Mouse (Mus musculus): ENCODE measurements around the gene Shisa7. TPM values are rescaled to one million over a fixed set of nuclear protein-coding genes. Genes with fewer than 3 reads are reported as not detected.
"Not testable (repeated sequence)": the region's sequence is repeated elsewhere in the genome, so short reads cannot be mapped to it uniquely, and the experiment has no call there.

Gene Shisa7
- total RNA-seq (2021) = 1 to 10 TPM; 4.4 to 6.1 TPM
- long read RNA-seq, experiment 1 = 0 reads
- long read RNA-seq, experiment 2, partial matches to known transcripts = 1 of 1 reads
- long read RNA-seq, experiment 2, other reads (novel, unspliced or antisense) = 0 of 1 reads

DNA sequence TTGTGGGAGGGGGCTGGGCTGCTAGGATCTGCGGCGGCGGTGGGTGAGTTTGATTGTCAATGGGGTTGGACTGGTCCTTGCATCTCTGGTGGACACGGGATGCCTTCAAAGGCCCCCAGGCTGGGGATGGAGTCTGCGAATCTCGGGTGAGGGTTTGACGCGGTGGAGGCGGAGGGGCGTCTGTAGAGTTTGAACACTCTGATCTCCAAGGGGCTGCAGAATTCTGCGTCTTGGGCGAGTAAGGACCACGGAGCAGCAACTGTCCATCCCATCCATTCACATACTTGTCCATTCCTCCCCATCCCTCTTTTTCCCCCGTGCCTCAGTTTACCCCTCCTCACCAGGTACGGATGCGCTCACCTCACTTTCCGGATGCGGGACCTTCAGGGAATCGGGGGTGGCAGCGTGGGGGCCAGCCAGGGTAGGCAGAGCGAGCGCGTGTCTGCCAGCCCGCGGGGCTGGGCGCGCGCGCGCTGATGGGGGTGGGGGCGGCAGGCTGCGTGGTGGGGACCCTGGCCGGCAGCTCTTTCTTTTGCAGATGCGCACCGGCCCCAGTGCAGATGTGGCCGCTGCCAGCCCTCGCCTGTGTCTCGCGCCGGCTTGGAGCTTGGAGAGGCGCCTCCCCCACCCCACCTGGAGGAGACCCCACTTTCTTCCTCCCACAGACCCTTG, at the start of gene Shisa7:
Gene Shisa7 (minus strand): TSS at position 452 of the 672 bp plus-strand sequence.
- DNase-seq (ENCODE audit: low spot score in 2 of 2) = no peak

DNA sequence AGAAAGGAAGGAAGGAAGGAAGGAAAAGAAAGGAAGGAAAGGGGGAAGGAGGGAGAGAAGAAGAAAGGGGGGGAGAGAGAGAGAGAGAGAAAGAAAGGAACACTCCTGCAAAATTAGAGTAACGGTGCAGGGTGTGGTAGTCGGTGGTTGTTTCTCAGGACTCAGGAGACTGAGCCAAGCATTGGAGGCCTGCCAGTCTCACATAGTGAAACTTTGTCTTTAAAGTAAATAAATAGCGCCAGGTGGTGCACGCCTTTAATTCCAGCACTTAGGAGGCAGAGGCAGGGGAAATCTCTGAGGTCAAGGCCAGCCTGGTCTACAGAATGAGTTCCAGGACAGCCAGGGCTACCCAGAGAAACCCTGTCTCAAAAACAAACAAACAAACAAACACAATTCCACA, 42.2 kb upstream of the Shisa7 start:
- DNase-seq (ENCODE audit: low spot score in 2 of 2) = no peak

DNA sequence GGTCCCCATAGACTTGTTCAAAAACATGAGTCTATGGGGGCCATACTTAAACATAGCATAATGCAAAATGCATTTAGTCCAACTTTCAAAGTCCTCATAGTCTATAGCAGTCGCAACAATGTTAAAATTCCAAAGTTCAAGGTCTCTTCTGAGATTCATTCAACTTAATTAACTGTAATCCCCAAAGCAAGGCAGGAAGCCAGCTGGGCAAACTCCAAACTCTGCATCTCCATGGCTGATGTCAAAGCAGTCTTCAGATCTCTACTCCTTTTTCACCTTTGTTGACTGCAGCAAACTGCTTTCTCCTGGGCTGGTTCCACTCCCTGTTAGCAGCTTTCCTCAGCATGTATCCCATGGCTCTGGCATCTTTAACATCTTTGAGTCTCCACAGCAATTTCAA, 34.5 kb upstream of the Shisa7 start:
- DNase-seq (ENCODE audit: low spot score in 2 of 2) = not testable (repeated sequence)

DNA sequence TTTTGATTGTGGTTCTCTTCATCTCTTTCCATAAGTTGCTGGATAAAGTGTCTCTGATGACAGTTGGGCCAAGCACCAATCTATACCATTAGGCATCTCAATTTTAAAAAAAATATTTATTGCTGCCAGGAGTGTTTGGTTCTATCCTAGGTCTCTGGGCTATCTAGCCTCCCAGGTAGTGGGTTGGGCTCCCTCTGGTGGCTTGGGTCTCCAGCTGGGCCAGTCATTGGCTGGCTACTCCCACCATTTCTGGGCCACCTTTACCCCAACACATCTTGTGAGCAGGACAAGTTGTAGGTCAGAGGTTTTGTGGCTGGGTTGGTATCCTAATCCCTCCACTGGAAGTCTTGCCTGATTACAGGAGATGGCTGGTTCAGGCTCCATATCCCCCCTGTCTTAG, 33.7 kb upstream of the Shisa7 start:
- DNase-seq (ENCODE audit: low spot score in 2 of 2) = no peak

DNA sequence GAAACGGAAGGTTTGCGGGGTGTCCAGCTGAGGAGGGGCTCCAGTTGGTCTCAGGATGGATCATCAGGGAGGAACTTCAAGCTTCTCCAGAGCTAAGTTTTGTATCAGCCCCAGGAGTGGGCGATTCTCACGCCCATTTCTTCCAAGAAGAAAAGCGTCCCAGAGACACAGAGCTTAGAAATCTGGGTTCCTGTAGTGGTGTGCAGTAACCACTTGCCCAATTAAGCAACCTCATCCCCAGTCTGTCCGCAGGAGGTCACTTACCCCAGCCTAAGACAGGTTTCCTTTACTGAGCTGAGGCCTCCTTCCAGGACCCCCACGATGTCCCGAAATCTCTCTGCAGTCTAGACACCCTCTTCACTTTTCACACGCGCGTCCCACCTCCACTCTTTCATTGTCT, 32.7 kb upstream of the Shisa7 start:
- DNase-seq (ENCODE audit: low spot score in 2 of 2) = no peak

DNA sequence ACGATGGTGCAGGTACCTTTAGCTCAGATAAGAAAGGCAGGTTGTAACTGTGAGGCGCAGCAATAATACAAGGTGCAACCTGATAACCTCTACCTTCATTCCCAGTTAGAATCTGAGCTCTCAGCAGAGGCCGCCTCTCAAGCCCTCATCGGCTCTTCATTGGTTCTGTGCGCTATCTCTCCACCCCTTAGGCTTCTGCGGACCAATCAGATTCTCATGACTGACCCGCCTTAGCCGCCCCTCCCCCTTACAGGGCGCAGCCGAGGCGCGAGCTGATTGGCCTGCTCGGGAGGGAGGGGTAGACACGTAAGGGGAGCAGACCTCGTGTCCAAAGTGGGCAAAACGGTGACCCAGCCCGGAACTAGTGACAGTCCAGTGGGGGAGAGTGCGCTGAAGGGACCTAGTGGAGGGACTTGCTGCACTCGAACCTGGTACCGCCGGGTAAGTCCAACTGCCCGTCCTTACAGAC, 32.3 kb upstream of the Shisa7 start, which contains the start of gene Isoc2a:
Gene Isoc2a (plus strand): TSS at position 401 of the 469 bp plus-strand sequence.
- DNase-seq (ENCODE audit: low spot score in 2 of 2) = peak; percentile 58 to 81

DNA sequence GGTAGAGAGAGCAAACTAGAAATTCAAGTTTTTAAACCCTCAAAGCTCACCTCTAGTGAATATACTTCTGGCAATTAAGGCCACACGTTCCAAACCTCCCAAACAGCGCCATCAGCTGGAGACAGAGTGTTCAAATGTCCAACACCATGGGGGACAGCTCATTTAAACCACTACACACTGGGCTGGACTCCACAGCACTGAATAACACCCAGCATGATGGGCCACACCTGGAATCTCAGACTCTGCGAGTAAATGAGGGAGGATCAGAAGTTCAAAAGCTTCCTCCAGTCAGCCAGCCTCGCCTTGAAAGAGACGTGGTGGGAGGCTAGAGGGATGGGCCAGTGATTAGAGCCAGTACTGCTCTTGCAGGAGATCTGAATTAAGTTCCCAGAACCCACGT, 25.6 kb upstream of the Shisa7 start, which contains the start of gene Isoc2b:
Gene Isoc2b (minus strand): TSS at position 126 of the 400 bp plus-strand sequence.
- no peak for DNase-seq (ENCODE audit: low spot score in 2 of 2)

DNA sequence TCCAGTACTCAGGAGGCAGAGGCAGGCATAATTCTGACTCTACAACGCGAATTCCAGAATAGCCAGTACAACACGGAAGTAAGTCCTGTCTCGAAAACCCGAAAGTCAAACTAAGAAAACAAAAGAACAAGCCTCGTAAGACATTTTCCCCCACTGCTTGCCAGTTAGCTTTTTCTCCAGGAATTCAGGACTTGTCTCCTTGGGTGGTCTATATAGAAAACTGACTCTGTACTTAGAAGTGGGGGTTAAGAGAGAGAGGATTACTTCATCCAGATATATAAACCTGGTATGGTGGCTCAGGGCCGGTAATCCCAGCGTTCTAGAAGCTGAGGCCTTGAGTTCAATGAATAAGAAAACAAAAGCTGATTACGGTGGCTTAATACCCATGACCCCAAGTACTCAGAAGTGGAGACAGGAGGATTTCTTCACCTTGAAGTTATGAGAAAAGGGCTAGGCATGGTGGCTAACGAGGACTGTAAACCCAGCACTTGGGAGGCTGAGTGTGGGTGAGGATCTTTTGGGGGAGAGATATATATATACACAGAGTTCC, 22.2 kb upstream of the Shisa7 start:
- no peak for DNase-seq (ENCODE audit: low spot score in 2 of 2)

DNA sequence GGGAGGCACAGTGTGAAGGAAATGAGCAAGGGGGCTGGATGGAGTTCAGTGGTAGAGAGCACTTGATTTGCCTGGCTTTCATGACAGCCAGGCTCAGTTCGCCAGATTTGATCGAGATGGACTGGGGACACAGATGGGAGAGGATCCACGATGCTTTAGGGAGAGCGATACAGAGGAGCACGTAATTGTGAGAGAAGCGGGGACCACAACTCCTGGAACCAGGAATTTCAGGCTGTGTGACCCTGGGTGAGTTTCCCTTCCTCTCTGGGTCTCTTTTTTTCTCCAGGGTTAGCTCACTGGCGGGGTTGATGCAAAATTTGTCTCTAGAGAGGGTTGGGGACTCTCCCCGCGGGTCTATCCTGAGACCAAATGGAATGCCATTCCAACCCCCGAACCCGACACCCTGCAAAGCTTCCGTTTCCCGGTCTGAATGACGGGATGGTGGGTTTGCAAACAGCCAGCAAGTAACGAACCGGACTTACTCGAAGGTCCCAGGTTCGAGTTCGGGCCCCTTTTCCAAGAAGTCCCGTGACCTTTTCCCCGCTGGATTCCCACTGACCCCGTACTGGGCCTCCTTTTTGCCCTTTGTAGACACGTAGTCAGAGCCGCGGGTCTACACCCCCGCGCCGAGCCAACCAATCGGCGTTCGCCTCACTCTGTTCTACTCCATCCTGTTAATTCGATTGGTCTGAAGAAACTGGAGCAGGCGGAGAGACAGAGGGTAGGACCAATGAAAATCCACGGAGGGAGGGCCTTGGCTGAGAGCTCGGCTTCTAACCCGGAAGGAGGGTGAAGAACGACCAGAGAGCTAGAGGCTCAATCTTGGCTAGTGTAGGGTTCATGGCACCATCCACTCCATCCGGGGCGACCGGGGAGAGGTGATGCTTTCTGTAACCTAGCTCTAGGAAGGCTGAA, 21.3 kb upstream of the Shisa7 start:
- peak; percentile 78 to 88 for DNase-seq (ENCODE audit: low spot score in 2 of 2)

DNA sequence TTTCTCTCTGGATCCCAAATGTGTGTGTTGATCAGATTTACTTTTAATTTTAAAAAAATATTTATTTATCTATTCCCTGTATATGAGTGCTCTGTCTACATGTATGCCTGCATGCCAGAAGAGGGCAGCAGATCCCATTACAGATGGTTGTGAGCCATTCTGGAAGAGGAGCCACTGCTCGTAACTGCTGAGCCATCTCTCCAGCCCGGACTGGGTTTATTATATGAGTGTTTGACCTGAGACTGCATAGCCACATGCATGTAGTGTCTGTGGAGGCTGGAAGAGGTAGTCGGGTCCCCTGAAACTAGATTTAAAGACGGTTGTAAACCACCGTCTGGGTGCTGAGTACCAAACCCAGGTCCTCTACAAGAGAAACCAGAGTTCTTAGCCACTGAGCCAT, 20.6 kb upstream of the Shisa7 start:
- no peak for DNase-seq (ENCODE audit: low spot score in 2 of 2)

DNA sequence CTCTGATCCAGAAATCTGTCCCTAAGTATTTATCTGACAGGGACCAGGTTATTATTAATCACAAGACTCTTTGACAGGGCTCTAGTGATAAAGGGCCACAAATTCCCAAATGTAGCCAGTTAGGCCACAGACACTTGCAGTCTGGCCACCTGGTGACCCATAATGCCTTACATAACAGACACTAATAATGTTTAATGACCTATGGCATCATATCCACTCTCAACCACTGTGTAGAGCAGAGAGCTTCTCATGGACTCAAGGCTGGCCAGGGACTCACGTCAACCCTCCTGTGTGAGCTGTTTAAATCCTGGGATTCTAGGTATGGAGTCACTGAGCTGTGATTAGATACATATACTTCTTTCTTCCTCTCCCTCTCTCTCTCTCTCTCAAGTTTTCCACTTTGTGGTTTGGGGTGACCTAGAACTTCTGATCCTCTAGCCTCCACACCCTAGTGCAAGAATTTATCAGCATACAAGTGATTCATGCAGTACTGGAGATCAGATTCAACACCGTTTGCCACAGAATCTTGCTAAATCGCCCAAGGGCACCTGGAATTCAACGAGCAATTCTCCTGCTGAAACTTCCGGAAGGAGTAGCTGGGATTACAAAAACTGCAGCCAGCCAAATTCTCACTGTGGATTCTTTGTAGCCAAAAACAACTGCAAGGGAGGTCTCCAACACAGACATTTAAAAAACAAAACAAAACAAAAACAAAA, 19.8 kb upstream of the Shisa7 start:
- DNase-seq (ENCODE audit: low spot score in 2 of 2) = no peak

DNA sequence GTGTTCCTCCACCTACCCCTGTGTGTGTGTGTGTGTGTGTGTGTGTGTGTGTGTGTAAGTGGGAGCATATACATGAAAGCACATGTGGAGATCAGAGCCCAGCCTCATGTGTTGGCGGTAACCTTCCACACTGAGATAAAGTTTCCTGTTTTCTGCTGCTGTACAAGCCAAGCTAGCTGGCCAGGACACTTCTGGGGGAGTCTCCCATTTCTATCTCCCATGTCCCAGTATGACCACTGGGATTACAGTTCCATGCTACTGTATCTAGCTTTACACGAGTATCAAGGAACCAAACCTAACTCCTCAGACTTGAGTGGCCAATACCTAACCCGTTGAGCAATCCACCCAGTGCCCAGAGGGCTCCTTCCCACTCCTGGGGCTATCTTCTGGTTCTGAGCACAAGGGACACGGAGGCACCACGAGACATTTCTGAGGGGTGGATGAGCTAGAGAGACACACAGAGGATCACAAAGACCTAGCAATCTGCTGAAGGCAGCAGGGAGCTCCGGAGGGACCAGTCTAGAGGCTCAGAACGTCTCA, 19.1 kb upstream of the Shisa7 start:
- no peak for DNase-seq (ENCODE audit: low spot score in 2 of 2)

DNA sequence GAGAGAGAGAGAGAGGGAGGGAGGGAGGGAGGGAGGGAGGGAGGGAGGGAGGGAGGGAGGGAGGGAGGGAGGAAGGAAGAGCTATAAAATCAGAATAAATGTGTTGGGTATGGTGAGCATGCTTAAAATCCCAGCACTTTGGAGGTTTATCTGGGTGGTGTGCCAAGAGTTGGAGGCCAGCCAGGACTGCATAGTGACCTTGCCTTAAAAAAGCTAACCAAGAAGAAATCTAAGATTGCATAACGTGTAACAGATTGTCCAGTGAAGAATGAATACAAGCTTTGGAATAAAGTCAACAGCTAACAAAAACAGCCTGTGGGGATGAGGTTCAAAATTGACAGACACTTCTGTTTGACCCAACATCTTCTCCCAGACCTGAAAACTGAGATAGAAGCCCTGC, 18.5 kb upstream of the Shisa7 start:
- DNase-seq (ENCODE audit: low spot score in 2 of 2) = peak in 1 of 2 experiments; percentile 72

DNA sequence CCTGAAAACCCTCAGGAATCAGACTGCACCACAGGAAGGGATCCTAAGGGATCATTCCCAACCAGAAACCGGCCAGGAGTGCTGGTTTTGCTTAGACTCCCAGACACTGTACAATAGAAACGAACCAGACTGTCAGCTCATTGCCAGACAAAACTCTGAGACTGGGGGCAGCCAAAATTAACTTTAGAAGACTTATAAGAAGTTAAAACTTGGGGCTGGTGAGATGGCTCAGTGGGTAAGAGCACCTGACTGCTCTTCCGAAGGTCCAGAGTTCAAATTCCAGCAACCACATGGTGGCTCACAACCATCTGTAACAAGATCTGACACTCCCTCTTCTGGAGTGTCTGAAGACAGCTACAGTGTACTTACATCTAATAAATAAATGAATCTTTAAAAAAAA, 16.4 kb upstream of the Shisa7 start:
- not testable (repeated sequence) for DNase-seq (ENCODE audit: low spot score in 2 of 2)

DNA sequence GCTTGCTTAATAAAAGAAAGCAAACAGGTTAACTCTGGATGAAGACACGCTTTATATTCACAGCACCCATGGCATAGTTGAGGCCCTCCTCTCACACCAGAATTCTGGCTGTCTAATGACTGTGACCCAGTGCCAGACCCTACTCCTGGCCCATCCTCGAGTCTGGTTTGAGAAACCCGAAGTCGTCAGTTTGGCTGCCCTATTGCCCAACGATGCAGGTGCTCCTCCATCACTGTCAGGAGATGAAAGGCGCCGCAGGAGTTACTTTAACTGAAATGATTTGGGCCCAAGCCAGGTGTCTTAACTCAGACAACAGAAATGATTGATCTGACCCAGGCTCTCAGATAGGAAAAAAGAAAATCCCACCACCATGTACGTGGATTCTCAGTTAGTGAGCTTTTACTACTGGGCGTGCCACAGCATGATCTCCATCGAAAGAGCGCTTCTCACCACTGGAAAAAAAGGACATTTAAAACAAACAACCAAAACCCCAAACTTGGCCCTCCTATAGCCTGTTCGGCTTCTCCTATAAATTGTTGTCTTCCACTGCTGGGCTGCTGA, 15.0 kb upstream of the Shisa7 start:
- no peak for DNase-seq (ENCODE audit: low spot score in 2 of 2)

DNA sequence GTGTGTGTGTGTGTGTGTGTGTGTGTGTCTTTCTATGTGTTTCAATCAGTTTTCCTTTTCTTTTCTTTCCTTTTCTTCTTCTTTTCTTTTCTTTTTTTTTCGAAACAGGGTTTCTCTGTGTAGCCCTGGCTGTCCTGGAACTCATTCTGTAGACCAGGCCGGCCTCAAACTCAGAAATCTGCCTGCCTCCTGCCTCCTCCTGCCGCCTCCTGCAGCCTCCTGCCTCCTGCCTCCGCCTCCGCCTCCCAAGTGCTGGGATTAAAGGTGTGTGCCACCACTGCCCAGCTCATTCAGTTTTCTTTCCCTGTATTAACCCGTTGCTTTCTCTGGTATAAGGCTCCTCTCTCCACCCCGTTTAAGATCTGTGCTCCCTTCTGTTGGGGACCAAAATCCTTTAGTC, 12.8 kb upstream of the Shisa7 start:
- DNase-seq (ENCODE audit: low spot score in 2 of 2) = no peak

DNA sequence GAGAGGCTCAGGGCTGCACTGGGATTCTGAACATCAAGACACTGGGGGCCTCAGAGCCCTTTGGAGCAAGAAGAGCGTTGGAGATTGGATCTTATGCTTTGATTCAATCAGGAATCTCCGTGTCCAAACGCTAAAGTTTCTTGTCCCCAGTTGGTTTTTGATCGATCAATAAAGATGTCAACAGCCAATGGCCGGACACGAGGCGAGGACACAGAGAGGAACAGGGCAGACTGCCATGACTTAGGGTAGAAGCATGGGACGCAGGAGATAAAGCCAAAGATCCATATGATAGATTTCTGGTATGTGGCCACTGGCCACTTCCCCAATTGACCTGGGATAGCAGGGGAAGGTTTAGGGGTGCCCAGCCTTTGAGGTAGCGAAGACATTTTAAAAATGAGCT, 12.0 kb upstream of the Shisa7 start:
- DNase-seq (ENCODE audit: low spot score in 2 of 2) = no peak

DNA sequence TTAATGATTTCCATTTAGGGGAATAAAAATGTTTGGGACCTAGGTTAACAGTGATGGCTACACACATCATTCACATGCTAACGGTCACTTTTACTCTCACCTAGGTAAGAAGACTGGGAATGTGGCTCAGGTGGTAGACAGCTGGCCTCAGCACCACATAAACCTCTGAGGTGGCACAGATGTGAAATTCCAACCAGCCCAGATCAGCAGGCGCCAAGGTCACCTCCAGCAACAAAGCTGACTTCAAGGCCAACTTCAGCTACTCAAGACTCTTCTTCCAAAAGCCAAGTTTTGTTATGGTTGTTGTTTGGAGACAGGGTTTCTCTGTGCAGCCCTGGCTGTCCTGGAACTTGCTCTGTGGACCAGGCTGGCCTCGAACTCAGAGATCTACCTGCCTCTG, 9.1 kb upstream of the Shisa7 start:
- DNase-seq (ENCODE audit: low spot score in 2 of 2) = no peak

DNA sequence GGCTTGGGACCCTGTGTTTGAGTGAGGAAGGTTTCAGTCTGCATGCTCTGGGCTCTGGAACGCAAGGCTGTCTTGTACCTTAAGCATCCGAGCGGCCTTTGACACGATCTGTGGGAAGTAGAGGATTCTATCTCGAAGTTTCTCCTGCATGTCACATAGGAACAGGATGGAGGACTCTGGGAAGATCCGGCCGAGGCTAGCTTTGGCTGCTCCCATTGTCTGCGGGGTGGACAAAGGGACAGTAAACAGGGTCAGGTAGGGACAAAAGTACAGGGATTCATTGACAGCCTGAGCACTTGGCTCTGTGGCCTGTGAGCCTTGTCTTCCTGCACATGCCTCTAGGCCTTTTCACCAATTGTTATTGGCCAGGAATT, 6.8 kb upstream of the Shisa7 start:
- DNase-seq (ENCODE audit: low spot score in 2 of 2) = no peak

DNA sequence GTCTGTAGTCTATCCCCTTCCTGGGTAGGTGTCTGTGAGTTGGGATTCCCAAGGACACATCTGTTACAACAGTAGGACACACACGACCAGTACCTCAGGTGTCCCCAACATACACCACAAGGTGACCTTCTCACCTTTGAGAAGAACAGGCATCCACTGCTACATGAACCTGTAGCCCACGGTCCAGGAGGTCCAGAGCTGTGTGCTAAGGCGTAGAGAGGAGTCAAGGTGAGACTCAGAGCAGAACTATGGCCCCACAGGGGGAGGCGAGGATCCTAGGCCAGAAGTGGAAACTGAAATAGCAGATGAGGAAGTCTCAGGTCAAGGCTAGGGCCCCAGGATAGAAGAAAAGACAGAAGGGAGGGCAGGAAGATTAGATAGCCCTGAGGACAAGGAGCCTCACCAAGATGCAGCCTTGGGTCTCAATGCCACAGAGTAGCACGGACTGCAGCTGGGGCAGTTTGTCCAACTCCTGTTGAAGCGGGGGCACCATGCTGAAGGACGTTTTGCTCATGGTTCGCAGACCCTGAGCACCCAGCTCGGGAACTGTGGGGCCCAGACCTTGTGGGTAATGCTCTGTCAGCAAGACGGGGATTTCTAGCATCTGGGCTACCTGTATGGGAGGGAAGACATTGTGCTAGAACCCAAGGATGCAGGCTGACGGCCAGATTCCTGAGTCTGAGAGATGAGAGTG, 6.3 kb upstream of the Shisa7 start:
- no peak for DNase-seq (ENCODE audit: low spot score in 2 of 2)
